Mouse (Mus musculus) megakaryocyte, embryonic 14.5 days (primary cell): ENCODE results near the gene Romo1. TPM values are rescaled to one million over a fixed set of nuclear protein-coding genes. Genes with fewer than 3 reads are reported as not detected.
A peak's percentile ranks its signal among the peaks of the same experiment; 100 is the strongest.
"Not testable (repeated sequence)": the region's sequence is repeated elsewhere in the genome, so short reads cannot be mapped to it uniquely, and the experiment has no call there.

Experiments
- H3K27me3 ChIP-seq: replicated peaks from 2 replicates; pipeline ENCODE3; 2012; ENCODE audit warnings: inconsistent platforms
- H3K36me3 ChIP-seq: replicated peaks from 2 replicates; pipeline ENCODE3; 2012; ENCODE audit warnings: low read length, inconsistent platforms, mixed read lengths
- H3K4me1 ChIP-seq: 2 replicates; pipeline ENCODE4 v1.6.1; 2012; ENCODE audit warnings: inconsistent platforms
- H3K4me3 ChIP-seq: replicated peaks from 2 replicates; pipeline ENCODE3; 2012; ENCODE audit warnings: moderate library complexity, mild to moderate bottlenecking, inconsistent platforms
- H3K9me3 ChIP-seq: 2 replicates; pipeline ENCODE4 v1.6.1; 2012; ENCODE audit warnings: inconsistent platforms
- FLI1 ChIP-seq: IDR thresholded peaks from 2 replicates; pipeline ENCODE4 v1.6.1; 2012; ENCODE audit warnings: low read length, inconsistent platforms, mixed read lengths
- GATA1 ChIP-seq: IDR thresholded peaks from 3 replicates; pipeline ENCODE4 v1.6.1; 2012; ENCODE audit warnings: mixed read lengths, low read length, inconsistent platforms, borderline replicate concordance
- polyA plus RNA-seq: library from polyadenylated mRNA; stranded (reverse); fragments of >175 nt; gene quantifications from 2 replicates; pipeline ENCODE4 v1.2.3, GENCODE M21; 2012; ENCODE audit warnings: low replicate concordance; ENCODE audit not compliant: insufficient read depth

The Romo1 gene
- 248 and 453 TPM in 2 replicates for polyA plus RNA-seq

DNA sequence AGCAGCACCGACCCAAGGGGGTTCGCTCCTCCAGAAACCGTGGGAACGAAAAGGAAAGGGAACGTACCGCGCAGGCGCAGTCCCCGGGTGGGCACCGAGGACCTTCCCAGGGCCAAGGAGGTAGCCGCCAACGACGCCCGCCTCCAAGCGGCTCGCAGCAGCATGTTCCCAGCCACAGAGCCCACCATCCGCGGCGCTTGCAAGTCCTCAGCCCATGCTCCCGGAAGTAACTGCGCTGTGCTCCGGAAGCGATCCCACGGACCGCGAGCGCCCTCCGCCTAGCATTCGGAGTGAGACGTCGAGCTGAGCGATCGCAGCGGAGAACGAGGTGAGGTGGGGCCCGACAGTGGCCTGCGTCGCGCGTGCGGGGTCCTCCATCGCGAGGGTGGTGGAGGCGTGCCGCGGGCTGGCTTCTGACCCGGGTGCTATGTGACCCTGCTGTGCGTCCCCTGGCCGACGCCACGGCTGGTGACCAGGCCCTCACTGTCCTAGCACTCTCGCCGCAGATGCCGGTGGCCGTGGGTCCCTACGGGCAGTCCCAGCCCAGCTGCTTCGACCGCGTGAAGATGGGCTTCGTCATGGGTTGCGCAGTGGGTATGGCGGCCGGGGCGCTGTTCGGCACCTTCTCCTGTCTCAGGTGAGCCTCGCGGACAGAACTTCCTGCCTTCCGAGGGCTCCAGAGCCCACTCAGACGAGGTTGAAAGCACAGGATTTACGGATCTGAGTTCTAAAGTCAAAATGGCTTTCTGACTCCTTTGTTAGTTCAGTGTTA lies at the start of gene Romo1, which contains the start of gene Nfs1:
Gene Romo1, plus strand, starts transcription at position 87 of the 772 bp plus-strand sequence.
Gene Nfs1, minus strand, starts transcription at position 234 of the 772 bp plus-strand sequence.
- peak within 1 kb of the TSS; percentile 92 for H3K4me3 ChIP-seq
- H3K36me3 ChIP-seq: peaks cover 56% of the 10 kb centered on the region
- H3K9me3 ChIP-seq: 0 out of 2 replicates have a peak, but pooled peaks cover 3% of the 10 kb centered on the region
- H3K27me3 ChIP-seq: no peaks in the 10 kb centered on the region
- H3K4me1 ChIP-seq: peaks cover 37% of the 10 kb centered on the region
- TF ChIP-seq FLI1 (no peak), GATA1 (no peak)

DNA sequence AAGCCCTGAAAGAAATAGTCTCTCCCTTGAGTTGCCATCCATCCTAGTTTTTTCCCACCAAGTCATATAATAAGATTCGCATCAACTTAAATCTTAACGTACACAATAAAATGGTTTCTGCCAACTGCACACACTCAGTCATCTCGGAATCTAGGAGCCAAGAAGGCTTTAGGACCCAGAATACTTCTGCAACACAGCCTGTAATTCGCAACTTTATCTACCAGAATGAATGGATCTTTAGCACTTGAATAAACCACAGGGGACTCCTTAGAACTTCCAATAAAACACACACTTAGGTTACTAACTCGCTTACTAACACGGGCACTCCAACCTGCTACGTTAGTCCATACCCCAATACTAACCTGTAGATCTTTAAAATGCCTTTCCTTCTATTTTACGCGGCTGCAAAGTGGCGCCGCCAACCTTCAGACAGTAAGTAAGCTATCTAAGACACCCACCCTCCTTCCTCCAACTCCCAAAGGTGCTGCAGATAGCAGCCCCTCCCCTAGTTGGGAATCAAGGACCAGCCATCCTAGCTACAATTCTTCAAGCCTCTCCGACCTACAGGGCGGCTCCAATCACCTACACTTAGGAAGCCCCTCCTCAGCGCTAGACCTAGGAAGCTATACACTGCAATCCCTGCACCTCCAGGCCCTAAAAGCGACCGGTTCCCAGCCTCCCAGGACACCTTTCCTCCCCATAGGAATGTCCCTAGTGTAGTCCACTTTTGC lies 33.0 kb upstream of the Romo1 start:
- H3K27me3 ChIP-seq: no peaks in the 10 kb centered on the region
- TF ChIP-seq FLI1: no peak
- no peak for TF ChIP-seq GATA1
- peak overlapping the region; percentile 99 for H3K4me3 ChIP-seq
- no peaks in the 10 kb centered on the region for H3K9me3 ChIP-seq
- peaks cover 15% of the 10 kb centered on the region for H3K36me3 ChIP-seq
- peaks cover 34% of the 10 kb centered on the region for H3K4me1 ChIP-seq

DNA sequence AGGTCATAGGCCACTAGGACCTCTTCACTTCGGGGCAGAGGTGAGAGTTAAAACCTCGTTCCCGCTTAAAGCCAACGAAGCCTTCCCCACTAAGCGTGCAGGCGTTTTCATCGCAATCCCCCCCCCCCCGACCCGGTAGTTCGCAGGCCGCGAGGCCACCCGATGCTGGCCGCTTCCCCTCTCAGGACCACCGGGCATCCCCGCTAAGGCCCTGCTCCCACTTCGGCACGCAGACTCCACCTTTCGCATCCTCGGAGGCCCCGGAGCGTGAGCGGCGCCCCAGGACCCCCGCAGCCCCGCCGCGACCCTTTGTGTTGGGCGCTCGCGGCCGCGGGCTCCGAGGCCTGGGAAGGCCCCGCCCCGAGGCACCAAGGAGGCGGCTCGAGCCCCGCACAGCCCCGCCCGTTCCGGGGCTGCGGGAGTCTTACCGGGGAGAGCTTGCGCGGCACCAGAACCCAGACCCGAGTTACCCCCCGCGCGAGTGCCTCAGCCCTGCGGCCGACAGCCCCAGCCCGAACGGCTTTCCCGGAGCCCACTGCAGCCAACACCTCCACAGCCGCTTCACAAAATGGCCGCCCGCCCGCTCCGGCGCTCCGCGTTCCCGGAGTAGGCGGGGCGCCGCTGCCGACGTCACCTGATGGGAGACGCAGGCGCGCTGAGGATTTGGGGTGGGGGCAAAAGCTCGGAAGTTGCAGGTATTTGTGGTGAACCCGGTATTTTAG lies 32.3 kb upstream of the Romo1 start, which contains the start of the genes Cpne1 and Rbm12:
Gene Cpne1, minus strand, starts transcription at position 608 of the 722 bp plus-strand sequence.
Gene Rbm12, minus strand, starts transcription at position 621 of the 722 bp plus-strand sequence.
- H3K4me3 ChIP-seq: peak within 1 kb of the TSS; percentile 99
- TF ChIP-seq FLI1 (no peak), GATA1 (no peak)
- H3K4me1 ChIP-seq: peaks cover 28% of the 10 kb centered on the region
- H3K36me3 ChIP-seq: peaks cover 9% of the 10 kb centered on the region
- no peaks in the 10 kb centered on the region for H3K9me3 ChIP-seq
- H3K27me3 ChIP-seq: no peaks in the 10 kb centered on the region

DNA sequence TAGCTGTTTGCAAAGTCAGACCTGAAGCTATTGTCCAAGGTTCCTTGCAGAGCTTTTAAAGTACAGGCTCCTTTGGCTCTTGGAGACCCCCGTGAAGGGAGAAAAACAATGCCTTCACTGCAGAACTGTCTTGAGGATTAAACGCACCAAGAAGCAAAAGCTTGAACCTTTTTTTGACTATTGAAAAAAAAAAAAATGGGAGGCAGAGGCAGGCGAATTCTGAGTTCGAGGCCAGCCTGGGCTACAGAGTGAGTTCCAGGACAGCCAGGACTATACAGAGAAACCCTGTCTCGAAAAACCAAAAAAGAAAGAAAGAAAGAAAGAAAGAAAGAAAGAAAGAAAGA lies 31.8 kb upstream of the Romo1 start:
- H3K36me3 ChIP-seq, H3K9me3 ChIP-seq, H3K27me3 ChIP-seq: not testable (repeated sequence)
- Histone ChIP-seq H3K4me1 (peaks cover 24% of the 10 kb centered on the region), H3K4me3 (peak overlapping the region; percentile 99)

DNA sequence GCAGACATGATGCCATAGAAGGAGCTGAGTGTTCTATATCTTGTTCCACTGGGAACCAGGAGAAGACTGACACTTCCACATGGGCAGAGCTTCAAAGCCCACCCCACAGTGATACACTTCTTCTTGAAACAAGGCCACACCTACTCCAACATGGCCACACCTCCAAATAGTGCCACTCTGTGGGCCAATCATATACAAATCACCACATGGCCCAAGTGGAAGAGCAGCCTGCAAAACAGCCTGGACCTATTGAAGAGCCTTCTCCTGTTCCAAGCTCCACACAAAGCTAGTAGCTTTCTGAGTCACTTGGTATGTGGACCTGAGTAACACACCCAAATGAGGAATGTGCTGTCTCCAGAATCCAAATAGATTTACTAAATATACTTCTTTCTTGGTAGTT lies 24.3 kb upstream of the Romo1 start:
- H3K4me1 ChIP-seq: no peaks in the 10 kb centered on the region
- peaks cover 22% of the 10 kb centered on the region for H3K36me3 ChIP-seq
- TF ChIP-seq GATA1 (no peak), FLI1 (no peak)
- H3K4me3 ChIP-seq: no peak overlapping the region
- no peaks in the 10 kb centered on the region for H3K27me3 ChIP-seq
- H3K9me3 ChIP-seq: no peaks in the 10 kb centered on the region

DNA sequence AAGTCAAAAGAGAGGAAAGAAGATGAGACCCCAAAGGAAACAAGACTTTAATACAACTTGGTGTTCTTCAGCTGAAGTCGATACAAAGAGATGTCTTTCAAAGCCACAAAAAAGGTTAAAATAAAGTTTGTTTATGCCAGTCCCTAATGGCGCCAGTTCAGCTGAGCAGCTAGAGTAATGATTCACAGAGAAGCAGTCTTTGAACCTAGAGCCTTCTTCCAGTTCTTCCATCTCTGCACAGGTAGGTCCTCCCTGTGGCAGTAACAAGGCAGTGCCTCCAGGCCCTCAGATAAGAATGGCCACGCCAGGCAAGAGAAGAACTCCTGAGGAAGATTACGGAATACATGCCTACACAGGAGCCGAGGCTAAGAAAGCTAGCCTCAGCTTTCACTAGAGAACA lies 20.1 kb upstream of the Romo1 start:
- no peaks in the 10 kb centered on the region for H3K4me1 ChIP-seq
- TF ChIP-seq GATA1 (no peak), FLI1 (no peak)
- no peak overlapping the region for H3K4me3 ChIP-seq
- peaks cover 59% of the 10 kb centered on the region for H3K36me3 ChIP-seq
- H3K27me3 ChIP-seq: no peaks in the 10 kb centered on the region
- H3K9me3 ChIP-seq: no peaks in the 10 kb centered on the region

DNA sequence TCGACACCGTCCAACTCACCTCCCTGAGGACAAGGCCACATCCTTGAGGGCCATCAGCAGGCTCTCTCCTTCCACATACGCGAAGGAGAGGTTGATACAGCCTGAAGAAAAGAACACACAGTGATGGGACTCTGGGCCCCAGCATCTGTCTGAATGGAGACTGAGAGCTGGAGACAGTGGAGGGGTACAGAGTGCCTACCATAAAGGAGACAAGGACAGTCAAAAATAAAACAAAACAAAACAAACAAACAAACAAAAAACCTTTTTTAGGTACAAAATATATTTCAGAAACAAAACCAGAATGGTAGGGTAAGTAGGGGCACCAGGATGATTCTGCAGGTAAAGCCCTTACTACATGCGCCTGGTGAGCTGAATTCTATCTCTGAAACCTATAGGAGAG lies 16.8 kb upstream of the Romo1 start, which contains the start of gene Gm28036:
Gene Gm28036, minus strand, starts transcription at position 101 of the 400 bp plus-strand sequence.
- no peaks in the 10 kb centered on the region for H3K27me3 ChIP-seq
- H3K4me1 ChIP-seq: no peaks in the 10 kb centered on the region
- H3K9me3 ChIP-seq: no peaks in the 10 kb centered on the region
- no peak for TF ChIP-seq GATA1
- no peak for TF ChIP-seq FLI1
- H3K36me3 ChIP-seq: peaks cover 79% of the 10 kb centered on the region
- H3K4me3 ChIP-seq: no peak within 1 kb of the TSS

DNA sequence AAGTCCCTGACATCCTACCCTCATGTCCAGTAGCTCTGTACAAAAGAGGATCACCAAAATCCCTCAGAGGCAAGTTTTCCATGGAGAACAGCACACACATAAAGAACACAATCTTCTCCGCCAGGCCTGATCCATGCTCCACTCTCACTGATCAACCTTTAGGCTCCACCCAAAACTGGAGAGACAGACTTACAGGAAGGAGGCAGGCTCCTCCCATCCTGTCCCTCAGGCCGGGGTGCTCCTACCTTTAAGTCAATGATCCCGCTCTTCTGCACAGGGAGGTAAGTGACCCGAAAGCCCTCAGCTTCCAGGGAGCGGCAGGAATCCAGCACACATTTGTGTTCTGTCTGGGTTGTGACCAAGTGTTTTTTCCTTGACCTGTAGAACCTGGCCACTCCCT lies 9.7 kb upstream of the Romo1 start:
- H3K4me1 ChIP-seq: peaks cover 11% of the 10 kb centered on the region
- no peaks in the 10 kb centered on the region for H3K9me3 ChIP-seq
- TF ChIP-seq FLI1 (no peak), GATA1 (no peak)
- H3K36me3 ChIP-seq: peaks cover 59% of the 10 kb centered on the region
- H3K27me3 ChIP-seq: no peaks in the 10 kb centered on the region
- no peak overlapping the region for H3K4me3 ChIP-seq

DNA sequence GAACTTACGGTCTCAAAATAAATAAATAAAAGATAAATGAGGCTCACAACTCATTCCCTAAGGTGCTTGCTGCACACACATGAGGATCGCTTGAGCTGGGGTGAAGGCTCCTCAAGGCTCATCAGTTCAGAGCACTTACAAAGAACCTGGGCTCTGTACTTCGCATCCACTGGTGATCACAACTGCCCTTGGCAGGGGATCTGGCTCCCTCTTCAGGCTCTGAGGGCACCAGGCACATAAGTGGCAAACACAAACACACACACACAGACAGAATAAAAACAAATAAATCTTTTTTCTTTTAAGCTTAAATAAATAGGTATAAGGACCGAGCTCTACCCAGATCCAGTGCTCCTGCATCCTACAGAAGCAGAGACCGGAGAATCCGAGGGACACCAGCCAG lies 8.1 kb upstream of the Romo1 start:
- no peaks in the 10 kb centered on the region for H3K9me3 ChIP-seq
- H3K36me3 ChIP-seq: peaks cover 68% of the 10 kb centered on the region
- H3K4me3 ChIP-seq: no peak overlapping the region
- H3K27me3 ChIP-seq: no peaks in the 10 kb centered on the region
- TF ChIP-seq FLI1 (no peak), GATA1 (no peak)
- peaks cover 23% of the 10 kb centered on the region for H3K4me1 ChIP-seq

DNA sequence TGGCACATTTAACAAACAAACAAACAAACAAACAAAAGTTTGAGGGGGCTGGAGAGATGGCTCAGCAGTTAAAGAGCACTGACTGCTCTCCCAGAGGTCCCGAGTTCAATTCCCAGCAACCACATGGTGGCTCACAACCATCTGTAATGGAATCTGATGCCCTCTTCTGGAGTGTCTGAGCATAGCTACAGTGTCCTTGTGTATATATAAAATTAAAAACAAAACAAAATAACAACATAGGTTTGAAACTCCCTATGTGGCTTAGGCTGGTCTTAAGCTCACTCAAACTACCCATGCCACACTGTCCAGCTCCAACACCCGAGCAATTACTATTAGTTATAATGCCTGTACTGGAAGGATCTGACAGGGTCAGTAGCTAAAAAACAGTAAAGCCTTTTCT lies 1.0 kb upstream of the Romo1 start:
- peak overlapping the region; percentile 92 for H3K4me3 ChIP-seq
- H3K9me3 ChIP-seq: 0 out of 2 replicates have a peak, but pooled peaks cover 3% of the 10 kb centered on the region
- H3K27me3 ChIP-seq: no peaks in the 10 kb centered on the region
- no peak for TF ChIP-seq GATA1
- TF ChIP-seq FLI1: no peak
- H3K36me3 ChIP-seq: peaks cover 50% of the 10 kb centered on the region
- H3K4me1 ChIP-seq: peaks cover 41% of the 10 kb centered on the region
